22 mouse cellular contexts compared by ENCODE assay signal in the genomic region with DNA sequence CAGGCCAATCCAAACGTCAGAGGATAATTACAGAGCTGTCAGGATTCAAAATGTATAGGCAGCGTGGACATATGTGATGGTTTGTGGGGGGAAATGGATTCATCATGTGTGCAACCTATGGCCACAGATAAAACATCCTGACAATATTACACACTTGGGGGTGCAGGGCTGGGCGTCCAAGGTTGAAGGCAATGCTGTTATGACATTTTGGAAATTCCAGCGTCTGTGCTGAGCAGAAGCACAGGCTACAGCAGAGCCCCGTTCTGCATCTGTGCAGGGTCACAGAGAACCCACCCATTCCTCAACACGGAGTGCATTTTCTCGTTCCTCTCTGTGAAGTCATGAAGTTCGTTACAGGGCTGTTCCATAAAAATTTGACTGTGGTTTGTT. TPM values are rescaled to one million over a fixed set of nuclear protein-coding genes. Genes with fewer than 3 reads are reported as not detected.
DNase-seq lines count a peak whose midpoint lies in the region; ATAC-seq and TF ChIP-seq lines count a peak whose summit lies in the region.
"Had no signal": no experiment of that assay in that cellular context is flagged by ENCODE, and none has a peak within 500 bp of the region (broad histone marks: within the 10 kb centered on the region; RNA-seq: fewer than 3 reads in every experiment).

No protein-coding gene starts in this region.

- 0 out of 2 replicates have a peak overlapping the region, but pooled peaks have one; percentile 15 for H3K27ac ChIP-seq in forebrain, embryonic 10.5 days
- H3K27ac ChIP-seq in forebrain, embryonic 15.5 days (replicated peaks), result no peak overlapping the region
- H3K27ac ChIP-seq in midbrain, embryonic 11.5 days (ENCODE audit: low read depth, low read length), result no peak overlapping the region
- no peak overlapping the region for H3K27ac ChIP-seq in midbrain, embryonic 15.5 days
- H3K27ac ChIP-seq in embryonic facial prominence, embryonic 15.5 days (replicated peaks), result no peak overlapping the region
- peak overlapping the region; percentile 48; the same call in 1 of the 2 replicates for H3K27ac ChIP-seq in stomach, embryonic 15.5 days
- no peak overlapping the region for H3K27ac ChIP-seq in hindbrain, postnatal 0 days
- H3K27ac ChIP-seq: forebrain, embryonic 12.5 days; heart, embryonic 10.5 days; hindbrain, embryonic 15.5 days; left cerebral cortex, adult 2 months; liver, embryonic 15.5 days; midbrain, embryonic 13.5 days had no signal

- no peaks in the 10 kb centered on the region for H3K27me3 ChIP-seq in forebrain, embryonic 10.5 days (ENCODE audit: poor library complexity, severe bottlenecking)
- H3K27me3 ChIP-seq in forebrain, embryonic 15.5 days, result no peaks in the 10 kb centered on the region
- no peaks in the 10 kb centered on the region for H3K27me3 ChIP-seq in midbrain, embryonic 11.5 days (ENCODE audit: control insufficient read depth, insufficient read depth, low read length)
- no peaks in the 10 kb centered on the region for H3K27me3 ChIP-seq in midbrain, embryonic 15.5 days (replicated peaks)
- no peaks in the 10 kb centered on the region for H3K27me3 ChIP-seq in embryonic facial prominence, embryonic 15.5 days
- no peaks in the 10 kb centered on the region for H3K27me3 ChIP-seq in stomach, embryonic 15.5 days (replicated peaks)
- H3K27me3 ChIP-seq in hindbrain, postnatal 0 days (ENCODE audit: insufficient read depth, low read length), result no peaks in the 10 kb centered on the region
- H3K27me3 ChIP-seq: forebrain, embryonic 12.5 days; hindbrain, embryonic 15.5 days; liver, embryonic 15.5 days; midbrain, embryonic 13.5 days had no signal

- 68% methylated on average over 8 of the region's 8 CpGs for WGBS in forebrain, embryonic 10.5 days
- WGBS in forebrain, embryonic 15.5 days, result 71% methylated on average over 8 of the region's 8 CpGs
- 77% methylated on average over 8 of the region's 8 CpGs for WGBS in midbrain, embryonic 11.5 days
- WGBS in midbrain, embryonic 15.5 days, result 80% methylated on average over 8 of the region's 8 CpGs
- 15% methylated on average over 8 of the region's 8 CpGs for WGBS in embryonic facial prominence, embryonic 15.5 days
- 42% methylated on average over 8 of the region's 8 CpGs for WGBS in stomach, embryonic 15.5 days
- WGBS in hindbrain, postnatal 0 days, result 74% methylated on average over 8 of the region's 8 CpGs

- H3K9me3 ChIP-seq in forebrain, embryonic 10.5 days, result no peaks in the 10 kb centered on the region
- no peaks in the 10 kb centered on the region for H3K9me3 ChIP-seq in forebrain, embryonic 15.5 days
- no peaks in the 10 kb centered on the region for H3K9me3 ChIP-seq in midbrain, embryonic 11.5 days (ENCODE audit: control insufficient read depth, low read length)
- H3K9me3 ChIP-seq in midbrain, embryonic 15.5 days, result no peaks in the 10 kb centered on the region
- H3K9me3 ChIP-seq in embryonic facial prominence, embryonic 15.5 days (replicated peaks), result no peaks in the 10 kb centered on the region
- H3K9me3 ChIP-seq in stomach, embryonic 15.5 days, result no peaks in the 10 kb centered on the region
- H3K9me3 ChIP-seq in hindbrain, postnatal 0 days (ENCODE audit: low read length), result no peaks in the 10 kb centered on the region
- H3K9me3 ChIP-seq: forebrain, embryonic 12.5 days; heart, embryonic 10.5 days; hindbrain, embryonic 15.5 days; liver, embryonic 15.5 days; midbrain, embryonic 13.5 days had no signal

- H3K4me2 ChIP-seq in forebrain, embryonic 15.5 days (replicated peaks), result no peak overlapping the region
- H3K4me2 ChIP-seq in midbrain, embryonic 11.5 days, result no peak overlapping the region
- no peak overlapping the region for H3K4me2 ChIP-seq in midbrain, embryonic 15.5 days
- H3K4me2 ChIP-seq in embryonic facial prominence, embryonic 15.5 days (replicated peaks), result no peak overlapping the region
- H3K4me2 ChIP-seq in stomach, embryonic 15.5 days, result no peak overlapping the region
- no peak overlapping the region for H3K4me2 ChIP-seq in hindbrain, postnatal 0 days (ENCODE audit: low read depth, low read length)
- H3K4me2 ChIP-seq: forebrain, embryonic 12.5 days; hindbrain, embryonic 15.5 days; liver, embryonic 15.5 days; midbrain, embryonic 13.5 days had no signal

- no peak overlapping the region for H3K9ac ChIP-seq in forebrain, embryonic 15.5 days (replicated peaks)
- no peak overlapping the region for H3K9ac ChIP-seq in midbrain, embryonic 11.5 days (ENCODE audit: low read length)
- no peak overlapping the region for H3K9ac ChIP-seq in midbrain, embryonic 15.5 days
- H3K9ac ChIP-seq in embryonic facial prominence, embryonic 15.5 days, result no peak overlapping the region
- no peak overlapping the region for H3K9ac ChIP-seq in stomach, embryonic 15.5 days
- no peak overlapping the region for H3K9ac ChIP-seq in hindbrain, postnatal 0 days (replicated peaks; ENCODE audit: low read length)
- H3K9ac ChIP-seq: forebrain, embryonic 12.5 days; hindbrain, embryonic 15.5 days; liver, embryonic 15.5 days; midbrain, embryonic 13.5 days had no signal

- H3K4me3 ChIP-seq in forebrain, embryonic 10.5 days, result no peak overlapping the region
- no peak overlapping the region for H3K4me3 ChIP-seq in forebrain, embryonic 15.5 days
- no peak overlapping the region for H3K4me3 ChIP-seq in midbrain, embryonic 11.5 days (ENCODE audit: low read depth, low read length)
- no peak overlapping the region for H3K4me3 ChIP-seq in midbrain, embryonic 15.5 days
- no peak overlapping the region for H3K4me3 ChIP-seq in embryonic facial prominence, embryonic 15.5 days (replicated peaks)
- H3K4me3 ChIP-seq in stomach, embryonic 15.5 days (replicated peaks), result no peak overlapping the region
- no peak overlapping the region for H3K4me3 ChIP-seq in hindbrain, postnatal 0 days (ENCODE audit: low read length)
- H3K4me3 ChIP-seq: forebrain, embryonic 12.5 days; gastrocnemius, adult 2 months; heart, embryonic 10.5 days; hindbrain, embryonic 15.5 days; left cerebral cortex, adult 2 months; liver, embryonic 15.5 days; midbrain, embryonic 13.5 days had no signal

- no peak for DNase-seq in forebrain, embryonic 10.5 days (ENCODE audit: extremely low spot score, low spot score)
- peak; percentile 39 for DNase-seq in midbrain, embryonic 11.5 days (ENCODE audit: low spot score, missing footprints)
- DNase-seq in gastrocnemius, postnatal 4 days (ENCODE audit: low spot score in 2 of 2), result no peak
- DNase-seq in hindbrain, postnatal 0 days (ENCODE audit: low spot score), result no peak
- DNase-seq: cerebellum, adult 11 months; cerebellum, adult 9-11 months; gastrocnemius, adult 2 months; layer of hippocampus, adult 9-11 months; lung, postnatal 10 days; thymus, adult 2 months; thymus, postnatal 4 days had no signal

- no peak for TF ChIP-seq CTCF in hindbrain, postnatal 0 days (IDR thresholded peaks at IDR 0.05; ENCODE audit: low read depth)

- peaks cover 23% of the 10 kb centered on the region for H3K4me1 ChIP-seq in forebrain, embryonic 10.5 days
- no peaks in the 10 kb centered on the region for H3K4me1 ChIP-seq in forebrain, embryonic 15.5 days
- H3K4me1 ChIP-seq in midbrain, embryonic 11.5 days (ENCODE audit: control insufficient read depth, insufficient read depth, low read length), result no peaks in the 10 kb centered on the region
- no peaks in the 10 kb centered on the region for H3K4me1 ChIP-seq in midbrain, embryonic 15.5 days
- H3K4me1 ChIP-seq in embryonic facial prominence, embryonic 15.5 days, result peaks cover 20% of the 10 kb centered on the region
- peaks cover 9% of the 10 kb centered on the region; the same call in 1 of the 2 replicates for H3K4me1 ChIP-seq in stomach, embryonic 15.5 days
- H3K4me1 ChIP-seq in hindbrain, postnatal 0 days (ENCODE audit: insufficient read depth, low read length), result no peaks in the 10 kb centered on the region
- H3K4me1 ChIP-seq: forebrain, embryonic 12.5 days; hindbrain, embryonic 15.5 days; midbrain, embryonic 13.5 days had no signal

- no peaks in the 10 kb centered on the region for H3K36me3 ChIP-seq in forebrain, embryonic 10.5 days (replicated peaks)
- no peaks in the 10 kb centered on the region for H3K36me3 ChIP-seq in forebrain, embryonic 15.5 days
- no peaks in the 10 kb centered on the region for H3K36me3 ChIP-seq in midbrain, embryonic 11.5 days (ENCODE audit: control insufficient read depth, insufficient read depth, low read length)
- H3K36me3 ChIP-seq in midbrain, embryonic 15.5 days (replicated peaks), result no peaks in the 10 kb centered on the region
- no peaks in the 10 kb centered on the region for H3K36me3 ChIP-seq in embryonic facial prominence, embryonic 15.5 days
- H3K36me3 ChIP-seq in stomach, embryonic 15.5 days, result no peaks in the 10 kb centered on the region
- no peaks in the 10 kb centered on the region for H3K36me3 ChIP-seq in hindbrain, postnatal 0 days (ENCODE audit: insufficient read depth, low read length)
- H3K36me3 ChIP-seq: forebrain, embryonic 12.5 days; heart, embryonic 10.5 days; hindbrain, embryonic 15.5 days; liver, embryonic 15.5 days; midbrain, embryonic 13.5 days had no signal

- no peak for ATAC-seq in forebrain, embryonic 15.5 days (replicated peaks)
- ATAC-seq in midbrain, embryonic 11.5 days (ENCODE audit: low FRiP score), result no peak
- no peak for ATAC-seq in midbrain, embryonic 15.5 days (replicated peaks)
- ATAC-seq in embryonic facial prominence, embryonic 15.5 days (ENCODE audit: insufficient number of reproducible peaks, low FRiP score, low TSS enrichment, low read depth), result 0 out of 2 replicates have a peak, but pooled peaks have one; percentile 11
- no peak for ATAC-seq in stomach, embryonic 15.5 days (ENCODE audit: insufficient read depth, low FRiP score, low read depth)
- no peak for ATAC-seq in hindbrain, postnatal 0 days
- ATAC-seq: intestine, embryonic 16.5 days; midbrain, embryonic 13.5 days had no signal

RNA-seq across cellular contexts. Expression of gene Xpnpep1, which starts 25.0 kb away (rescaled TPM):
- polyA plus RNA-seq in forebrain, embryonic 10.5 days (2016; fragmentation: Nextera tagmentation; extraction: Ambion mirVana), result 156 TPM in 2 replicates
- 130 and 136 TPM in 2 replicates for polyA plus RNA-seq in forebrain, embryonic 15.5 days (2015; fragmentation: Nextera tagmentation; extraction: Ambion mirVana)
- 148 and 150 TPM in 2 replicates for polyA plus RNA-seq in midbrain, embryonic 11.5 days (2014; fragmentation: Nextera tagmentation; extraction: Ambion mirVana)
- 124 and 125 TPM in 2 replicates for polyA plus RNA-seq in midbrain, embryonic 15.5 days (2015; fragmentation: Nextera tagmentation; extraction: Ambion mirVana)
- polyA plus RNA-seq in embryonic facial prominence, embryonic 15.5 days (2015; fragmentation: Nextera tagmentation; extraction: Ambion mirVana), result 132 and 137 TPM in 2 replicates
- 130 and 151 TPM in 2 replicates for polyA plus RNA-seq in stomach, embryonic 15.5 days (2015; fragmentation: Nextera tagmentation; extraction: Ambion mirVana)
- total RNA-seq in gastrocnemius, postnatal 4 days (2021), result 10 to 100 TPM; 85.3 to 91.8 TPM
- total RNA-seq in hindbrain, postnatal 0 days (2014; rRNA removed), result 94.1 and 98.6 TPM in 2 replicates
- 115 and 118 TPM in 2 replicates for polyA plus RNA-seq in hindbrain, postnatal 0 days (2015; fragmentation: Nextera tagmentation; extraction: Ambion mirVana)

Comparison
In these comparisons a context has a peak if more than half of its experiments do, and no peak if none do; other contexts are left out.
1. H3K27ac ChIP-seq: peak in forebrain, embryonic 10.5 days (single experiment) and stomach, embryonic 15.5 days (single experiment); none in forebrain, embryonic 15.5 days (single experiment), midbrain, embryonic 11.5 days (single experiment), midbrain, embryonic 15.5 days (single experiment), embryonic facial prominence, embryonic 15.5 days (single experiment) and hindbrain, postnatal 0 days (single experiment).